ENCODE assay signal across 1 mouse cellular context in the genomic region with DNA sequence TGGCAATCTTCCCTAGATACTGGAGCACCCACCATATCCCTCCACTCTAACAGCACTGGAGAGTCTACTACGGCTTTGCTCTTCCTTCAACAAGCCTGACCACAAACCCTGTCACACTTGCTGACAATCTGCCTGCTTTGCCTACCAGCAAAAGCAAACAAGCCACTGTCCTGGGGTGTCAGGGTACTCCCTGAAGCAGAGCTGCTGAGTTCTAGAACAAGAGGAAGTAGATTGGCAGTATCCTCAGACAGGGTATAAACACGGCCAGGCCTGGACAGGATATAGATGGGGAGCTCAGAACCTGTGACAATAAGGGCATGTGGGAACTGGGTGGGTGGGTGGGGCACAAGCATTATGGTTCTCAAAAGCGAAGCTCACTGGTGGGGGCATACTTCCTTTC.
TF ChIP-seq lines count a peak whose summit lies in the region.

No protein-coding gene starts in this region.

TF ChIP-seq in CH12.LX, 34 proteins besides CTCF, POLR2A, EP300 and RAD21:
- no peak for TF ChIP-seq MAZ (IDR thresholded peaks at IDR 0.05; ENCODE audit: low read depth, low read length)
- TF ChIP-seq NRF1 (IDR thresholded peaks at IDR 0.05; ENCODE audit: low read depth, low read length), result no peak
- TF ChIP-seq TCF12 (IDR thresholded peaks at IDR 0.05; ENCODE audit: low read depth, low read length), result no peak
- TF ChIP-seq PAX5 (IDR thresholded peaks at IDR 0.05; ENCODE audit: low read length), result no peak
- no peak for TF ChIP-seq USF2 (conservative IDR thresholded peaks at IDR 0.05; ENCODE audit: low read depth, low read length)
- no peak for TF ChIP-seq POLR2AphosphoS2 (IDR thresholded peaks at IDR 0.05; ENCODE audit: low read depth, low read length)
- TF ChIP-seq ZNF384 (IDR thresholded peaks at IDR 0.05; ENCODE audit: low read depth, low read length), result no peak
- TF ChIP-seq UBTF (IDR thresholded peaks at IDR 0.05; ENCODE audit: low read depth, low read length), result no peak
- TF ChIP-seq IRF4 (IDR thresholded peaks at IDR 0.05; ENCODE audit: low read depth, low read length), result no peak
- TF ChIP-seq MYC (IDR thresholded peaks at IDR 0.05; ENCODE audit: low read depth, low read length), result no peak
- TF ChIP-seq MXI1 (IDR thresholded peaks at IDR 0.05; ENCODE audit: low read depth, low read length), result no peak
- no peak for TF ChIP-seq RCOR1 (conservative IDR thresholded peaks at IDR 0.05; ENCODE audit: low read depth, low read length)
- no peak for TF ChIP-seq E2F4 (IDR thresholded peaks at IDR 0.05; ENCODE audit: insufficient replicate concordance, low read depth, low read length)
- TF ChIP-seq KAT2A (IDR thresholded peaks at IDR 0.05; ENCODE audit: insufficient replicate concordance, low read length), result no peak
- no peak for TF ChIP-seq USF1 (IDR thresholded peaks at IDR 0.05; ENCODE audit: low read depth, low read length)
- TF ChIP-seq ELF1 (IDR thresholded peaks at IDR 0.05; ENCODE audit: low read depth, low read length), result no peak
- no peak for TF ChIP-seq ZC3H11A (IDR thresholded peaks at IDR 0.05; ENCODE audit: low read depth, low read length)
TF ChIP-seq in CH12.LX: peak in this region for 0.
